Mouse (Mus musculus): ENCODE data around the gene Ppp4r2. TPM values are rescaled to one million over a fixed set of nuclear protein-coding genes. Genes with fewer than 3 reads are reported as not detected.

Ppp4r2 gene
- polyA plus RNA-seq, 1 experiment = 155 TPM

- Histone ChIP-seq H3K27ac (ENCODE audit: insufficient read depth, low read length) (no peak overlapping the region), H3K4me1 (ENCODE audit: control insufficient read depth, insufficient read depth, low read length) (no peaks in the 10 kb centered on the region), H3K4me3 (ENCODE audit: insufficient read depth, low read length) (no peak overlapping the region)
- TF ChIP-seq POLR2A (IDR thresholded peaks at IDR 0.05; ENCODE audit: low read depth, low read length) (no peak), CTCF (IDR thresholded peaks at IDR 0.05; ENCODE audit: borderline replicate concordance, insufficient read depth, low read length) (no peak)
Measured at GRCm38 (mm10) chr6:100895183-100895582, 61.8 kb downstream of the Ppp4r2 start.

- H3K4me1 ChIP-seq (ENCODE audit: control insufficient read depth, insufficient read depth, low read length) = no peaks in the 10 kb centered on the region
- TF ChIP-seq POLR2A (IDR thresholded peaks at IDR 0.05; ENCODE audit: low read depth, low read length) (no peak), CTCF (IDR thresholded peaks at IDR 0.05; ENCODE audit: borderline replicate concordance, insufficient read depth, low read length) (no peak)
- no peak overlapping the region for H3K27ac ChIP-seq (ENCODE audit: insufficient read depth, low read length)
- H3K4me3 ChIP-seq (ENCODE audit: insufficient read depth, low read length) = no peak overlapping the region
Measured at GRCm38 (mm10) chr6:100896883-100897282, 63.5 kb downstream of the Ppp4r2 start.

- no peak overlapping the region for H3K4me3 ChIP-seq (ENCODE audit: insufficient read depth, low read length)
- H3K4me1 ChIP-seq (ENCODE audit: control insufficient read depth, insufficient read depth, low read length) = no peaks in the 10 kb centered on the region
- no peak overlapping the region for H3K27ac ChIP-seq (ENCODE audit: insufficient read depth, low read length)
- TF ChIP-seq CTCF (IDR thresholded peaks at IDR 0.05; ENCODE audit: borderline replicate concordance, insufficient read depth, low read length) (no peak), POLR2A (IDR thresholded peaks at IDR 0.05; ENCODE audit: low read depth, low read length) (no peak)
Measured at GRCm38 (mm10) chr6:100904463-100904862, 71.0 kb downstream of the Ppp4r2 start.

- Histone ChIP-seq H3K4me3 (ENCODE audit: insufficient read depth, low read length) (no peak overlapping the region), H3K4me1 (ENCODE audit: control insufficient read depth, insufficient read depth, low read length) (no peaks in the 10 kb centered on the region), H3K27ac (ENCODE audit: insufficient read depth, low read length) (no peak overlapping the region)
- TF ChIP-seq POLR2A (IDR thresholded peaks at IDR 0.05; ENCODE audit: low read depth, low read length) (no peak), CTCF (IDR thresholded peaks at IDR 0.05; ENCODE audit: borderline replicate concordance, insufficient read depth, low read length) (no peak)
Measured at GRCm38 (mm10) chr6:100910136-100910675, 76.8 kb downstream of the Ppp4r2 start.

Other genes with a start within 250 kb of the Ppp4r2 start
- 6.3 and 6.5 TPM in 2 replicates for gene Shq1, start 162.5 kb upstream of the Ppp4r2 start, polyA plus RNA-seq (2011; ENCODE audit: insufficient read length, low read depth, missing spikeins)
- gene Gxylt2, start 128.9 kb upstream of the Ppp4r2 start, polyA plus RNA-seq (2011; ENCODE audit: insufficient read length, low read depth, missing spikeins) = 36.4 and 73.4 TPM in 2 replicates